Mouse (Mus musculus): ENCODE data around the gene C2cd4c.

Gene C2cd4c

GRCm38 (mm10) chr10:79612192-79613135, 1.4 kb downstream of the C2cd4c start:
- no peak for DNase-seq (ENCODE audit: low spot score in 2 of 2)

GRCm38 (mm10) chr10:79611296-79611695, 2.5 kb downstream of the C2cd4c start:
- DNase-seq (ENCODE audit: low spot score in 2 of 2), result no peak

- DNase-seq (ENCODE audit: low spot score in 2 of 2), result no peak
Observed at GRCm38 (mm10) chr10:79609276-79609675, 4.5 kb downstream of the C2cd4c start.

- no peak for DNase-seq (ENCODE audit: low spot score in 2 of 2)
Observed at GRCm38 (mm10) chr10:79607892-79608291, 5.9 kb downstream of the C2cd4c start.

- DNase-seq (ENCODE audit: low spot score in 2 of 2), result no peak
Observed at GRCm38 (mm10) chr10:79606537-79606936, 7.3 kb downstream of the C2cd4c start.

GRCm38 (mm10) chr10:79597936-79598230, 15.9 kb downstream of the C2cd4c start:
- peak in 1 of 2 experiments; percentile 42 for DNase-seq (ENCODE audit: low spot score in 2 of 2)

- DNase-seq (ENCODE audit: low spot score in 2 of 2), result peak; percentile 64 to 84
Observed at GRCm38 (mm10) chr10:79597051-79597935, 16.5 kb downstream of the C2cd4c start.

GRCm38 (mm10) chr10:79595590-79595929, 18.3 kb downstream of the C2cd4c start:
- no peak for DNase-seq (ENCODE audit: low spot score in 2 of 2)

- DNase-seq (ENCODE audit: low spot score in 2 of 2), result peak; percentile 54 to 74
Observed at GRCm38 (mm10) chr10:79594872-79595589, 18.8 kb downstream of the C2cd4c start.

- no peak for DNase-seq (ENCODE audit: low spot score in 2 of 2)
Observed at GRCm38 (mm10) chr10:79594111-79594510, 19.7 kb downstream of the C2cd4c start.

GRCm38 (mm10) chr10:79590702-79591101, 23.1 kb downstream of the C2cd4c start:
- no peak for DNase-seq (ENCODE audit: low spot score in 2 of 2)

GRCm38 (mm10) chr10:79587752-79588126, 26.1 kb downstream of the C2cd4c start:
- DNase-seq (ENCODE audit: low spot score in 2 of 2), result no peak

- no peak for DNase-seq (ENCODE audit: low spot score in 2 of 2)
Observed at GRCm38 (mm10) chr10:79587061-79587751, 26.6 kb downstream of the C2cd4c start, which contains the start of gene Theg. Theg (minus strand) TSS chr10:79587331.

GRCm38 (mm10) chr10:79586243-79586642, 27.6 kb downstream of the C2cd4c start:
- DNase-seq (ENCODE audit: low spot score in 2 of 2), result no peak

- DNase-seq (ENCODE audit: low spot score in 2 of 2), result no peak
Observed at GRCm38 (mm10) chr10:79585723-79586122, 28.1 kb downstream of the C2cd4c start.

GRCm38 (mm10) chr10:79585136-79585535, 28.7 kb downstream of the C2cd4c start:
- no peak for DNase-seq (ENCODE audit: low spot score in 2 of 2)

GRCm38 (mm10) chr10:79584426-79584825, 29.4 kb downstream of the C2cd4c start:
- DNase-seq (ENCODE audit: low spot score in 2 of 2), result no peak

GRCm38 (mm10) chr10:79584021-79584420, 29.8 kb downstream of the C2cd4c start:
- no peak for DNase-seq (ENCODE audit: low spot score in 2 of 2)

GRCm38 (mm10) chr10:79581501-79581900, 32.3 kb downstream of the C2cd4c start:
- DNase-seq (ENCODE audit: low spot score in 2 of 2), result no peak

- no peak for DNase-seq (ENCODE audit: low spot score in 2 of 2)
Observed at GRCm38 (mm10) chr10:79580811-79581210, 33.0 kb downstream of the C2cd4c start.

- DNase-seq (ENCODE audit: low spot score in 2 of 2), result no peak
Observed at GRCm38 (mm10) chr10:79580356-79580755, 33.5 kb downstream of the C2cd4c start.
